Mouse (Mus musculus): ENCODE data around the gene Gm45799.
A peak's percentile ranks its signal among the peaks of the same experiment; 100 is the strongest.

The Gm45799 gene

DNA sequence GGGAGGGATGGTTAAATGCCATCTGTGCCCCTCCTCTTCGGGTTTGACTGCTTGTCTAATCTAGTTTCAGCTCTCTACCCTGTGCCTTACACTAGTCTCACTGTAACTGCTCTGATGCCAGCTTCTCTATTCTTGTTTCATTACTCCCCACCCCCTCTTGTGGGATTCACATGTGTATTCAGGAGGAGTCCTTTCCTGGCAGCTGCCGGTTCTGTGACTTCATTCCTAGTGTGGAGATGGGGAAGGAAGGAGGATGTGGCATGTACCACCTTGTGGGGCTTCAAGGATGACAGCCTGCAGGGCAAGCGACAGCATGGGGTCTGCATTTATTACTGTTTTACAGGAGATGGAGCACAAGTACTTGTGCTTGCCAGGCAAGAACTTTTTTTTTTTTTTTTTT is 1.6 kb downstream of the Gm45799 start:
- no peak for DNase-seq (ENCODE audit: low spot score in 2 of 2)

DNA sequence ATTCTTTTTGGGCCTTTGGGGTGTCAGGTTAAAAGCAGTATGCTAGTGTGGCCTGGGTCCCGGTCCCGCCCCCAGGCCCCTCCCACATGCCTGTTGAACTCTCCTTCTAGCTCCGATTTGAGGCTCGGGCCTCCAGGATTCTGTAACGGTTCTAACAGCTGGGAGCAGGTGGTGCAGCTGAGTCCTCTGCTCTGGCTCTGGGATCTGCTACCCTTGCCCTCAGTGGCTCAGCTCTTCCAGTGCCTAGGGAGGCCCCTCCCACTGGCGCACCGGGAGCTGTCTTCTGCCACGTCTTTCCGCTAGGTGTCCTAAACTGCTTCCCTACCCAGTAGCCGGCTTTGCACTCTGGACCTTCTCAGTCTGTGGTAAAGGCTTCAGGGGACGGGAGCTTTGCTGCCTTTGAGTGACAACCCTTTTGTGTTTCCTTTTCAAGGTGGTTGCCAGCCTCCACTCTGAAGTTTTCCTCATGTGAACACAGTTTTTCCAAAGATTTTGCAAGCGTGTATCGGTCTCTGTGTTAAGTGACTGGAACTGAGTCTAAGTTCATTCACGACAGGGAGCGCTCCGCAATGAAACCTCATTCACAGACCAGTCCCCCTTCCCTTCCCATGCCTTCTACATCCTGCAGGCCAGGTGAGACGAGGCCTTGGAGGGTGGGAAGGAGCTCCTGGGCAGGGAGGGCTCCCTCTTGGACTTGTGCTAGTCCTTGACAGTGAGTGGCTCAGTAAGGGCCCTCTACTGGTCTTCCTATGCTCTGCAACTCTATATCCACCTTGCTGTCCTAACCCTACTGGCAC is 10.5 kb downstream of the Gm45799 start, which contains the start of gene Dnhd1:
Dnhd1 (plus strand) TSS at position 189 of the 797 bp plus-strand sequence.
- peak; percentile 41 to 67 for DNase-seq (ENCODE audit: low spot score in 2 of 2)

DNA sequence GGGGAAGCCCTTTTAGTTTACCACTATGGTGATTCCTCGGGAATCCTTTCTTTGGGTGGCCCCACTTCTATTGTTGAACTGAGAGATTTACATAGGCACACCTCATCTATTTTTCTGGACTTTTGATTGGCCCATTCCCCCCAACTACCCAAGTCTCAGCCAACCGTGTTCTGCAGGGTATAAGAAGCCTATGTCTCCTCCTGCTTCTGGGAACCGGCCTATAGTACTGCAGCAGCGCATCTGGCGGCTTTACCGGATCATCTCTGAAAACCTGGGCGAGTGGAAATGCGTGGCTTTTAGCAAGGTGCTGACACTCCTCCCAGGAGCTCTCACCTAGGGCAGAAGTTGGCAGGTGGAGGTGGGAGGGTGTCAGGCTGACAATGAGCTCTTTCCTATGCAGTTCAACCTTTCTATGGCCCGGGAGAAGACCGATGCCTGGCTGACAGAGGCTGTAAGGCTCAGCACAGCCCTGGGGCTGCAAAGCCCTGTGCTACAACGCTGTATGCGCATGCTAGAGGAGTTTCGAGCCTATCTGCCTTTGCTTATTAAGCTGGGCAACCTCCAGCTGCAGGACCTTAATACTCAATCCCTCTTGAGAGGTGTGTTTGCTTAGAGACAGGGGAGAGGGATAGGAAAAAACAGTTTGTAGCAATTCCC is 45.3 kb downstream of the Gm45799 start:
- DNase-seq (ENCODE audit: low spot score in 2 of 2), result no peak

DNA sequence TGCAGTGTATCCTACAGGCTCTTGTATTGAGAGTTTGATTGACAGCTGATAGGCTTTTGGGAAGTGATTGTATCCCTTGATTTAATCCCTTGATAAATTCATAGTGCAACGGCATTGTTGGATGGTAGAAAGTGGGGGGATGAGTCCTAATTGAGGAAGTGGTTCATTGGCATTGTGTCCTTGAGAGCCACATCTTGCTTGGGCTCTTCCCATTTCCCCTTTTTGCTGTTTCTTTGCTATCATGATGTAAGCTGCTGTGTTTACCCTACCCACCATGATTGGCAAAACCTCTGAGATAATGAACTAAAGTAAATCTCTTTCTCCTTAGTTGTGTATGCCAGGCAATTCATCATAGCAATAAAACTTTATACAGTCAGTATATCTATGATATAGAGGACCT is 50.5 kb downstream of the Gm45799 start:
- no peak for DNase-seq (ENCODE audit: low spot score in 2 of 2)

DNA sequence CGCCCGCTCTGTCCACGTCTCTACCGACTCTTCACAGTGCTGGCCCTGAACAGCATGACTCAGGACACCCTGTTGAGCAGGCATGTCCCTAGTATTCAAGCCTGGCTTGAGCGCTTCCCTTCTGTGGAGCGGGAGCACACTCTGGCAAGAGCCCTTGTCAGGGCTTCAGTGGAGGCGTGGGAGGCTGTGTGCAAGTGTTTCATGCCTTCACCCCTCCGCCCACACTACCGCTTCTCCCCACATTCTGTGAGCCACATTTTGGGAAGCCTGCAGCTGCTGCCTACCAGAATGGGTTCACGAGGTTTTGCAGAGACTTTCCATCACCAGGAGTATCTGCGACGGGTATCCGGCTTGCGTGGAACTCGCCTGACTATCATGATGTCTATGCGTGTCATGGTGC is 62.8 kb downstream of the Gm45799 start:
- DNase-seq (ENCODE audit: low spot score in 2 of 2), result no peak

DNA sequence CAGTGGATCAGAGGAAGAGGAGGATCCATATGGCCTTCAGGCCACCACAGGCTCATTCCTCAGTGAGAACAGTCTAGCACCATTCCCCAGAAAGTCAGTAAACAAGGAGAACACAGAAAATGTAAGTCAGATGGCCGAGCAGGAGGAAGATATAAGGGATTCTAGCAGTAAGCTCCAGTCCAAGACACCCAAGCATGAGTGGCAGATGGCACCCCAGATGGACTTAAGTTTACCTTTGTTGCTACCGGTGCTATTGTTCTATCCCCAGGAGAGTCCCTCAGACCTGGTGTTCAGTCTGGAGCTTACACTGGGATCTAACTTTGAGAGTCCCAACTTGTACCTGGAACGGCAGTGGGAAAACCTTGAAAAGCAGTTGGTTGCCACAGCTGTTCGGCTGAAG is 63.5 kb downstream of the Gm45799 start:
- no peak for DNase-seq (ENCODE audit: low spot score in 2 of 2)

DNA sequence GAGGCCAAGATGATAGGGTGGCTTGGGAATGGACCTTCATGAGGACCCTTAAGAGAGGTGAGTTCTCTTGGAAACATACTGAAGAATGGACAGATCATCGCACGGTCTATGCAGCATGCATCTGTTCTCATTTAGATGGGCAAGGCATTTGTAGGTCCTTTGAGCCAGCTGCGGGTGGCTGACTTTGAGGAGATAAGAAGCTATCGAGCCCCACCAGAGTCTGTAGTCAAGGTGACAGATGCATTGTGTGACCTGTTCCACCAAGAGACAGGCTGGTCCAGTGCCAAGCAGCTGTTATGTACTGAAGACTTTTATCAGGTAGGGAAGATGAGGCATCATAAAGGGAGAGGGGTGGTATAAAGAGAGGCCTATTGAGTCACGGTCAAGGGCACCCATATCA is 68.4 kb downstream of the Gm45799 start:
- DNase-seq (ENCODE audit: low spot score in 2 of 2), result peak in 1 of 2 experiments; percentile 62

DNA sequence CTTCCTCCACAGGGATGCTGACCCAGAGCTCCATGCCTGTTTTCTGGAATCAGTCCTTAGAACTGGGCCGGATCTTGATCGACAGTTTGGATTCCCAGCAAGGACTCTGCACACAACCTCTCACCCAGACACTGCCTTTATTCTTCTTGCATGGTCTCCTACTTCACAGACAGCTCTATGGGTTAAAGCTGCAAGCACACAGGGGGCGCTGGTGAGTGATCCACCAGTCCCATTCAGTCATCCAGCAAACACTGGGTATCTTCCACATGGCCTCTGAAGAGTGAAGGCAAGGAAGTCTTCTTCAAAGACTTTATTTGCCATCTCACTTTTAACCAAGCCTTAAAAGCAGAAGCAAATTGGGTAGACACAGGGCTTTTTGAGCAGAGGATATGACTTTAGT is 75.0 kb downstream of the Gm45799 start:
- DNase-seq (ENCODE audit: low spot score in 2 of 2), result no peak

DNA sequence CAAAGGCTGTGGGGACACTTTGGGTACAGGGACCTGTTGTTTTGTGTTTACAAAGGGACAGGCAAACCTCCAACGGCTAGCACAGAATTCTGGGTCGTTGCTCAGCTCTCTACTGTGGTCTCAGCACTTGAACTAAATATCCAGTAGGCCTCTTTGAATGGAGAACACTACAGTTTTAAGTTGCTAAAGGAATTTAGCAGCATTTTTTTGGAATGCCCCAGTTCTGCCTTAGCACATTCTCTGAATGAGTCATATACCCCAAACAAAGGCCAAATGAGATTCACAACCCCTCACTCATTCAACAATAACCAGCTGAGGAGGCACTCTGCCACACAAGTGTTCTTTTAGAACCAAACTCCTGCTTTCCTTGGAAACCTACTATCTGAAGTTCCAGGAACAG is 81.6 kb downstream of the Gm45799 start:
- DNase-seq (ENCODE audit: low spot score in 2 of 2), result no peak

DNA sequence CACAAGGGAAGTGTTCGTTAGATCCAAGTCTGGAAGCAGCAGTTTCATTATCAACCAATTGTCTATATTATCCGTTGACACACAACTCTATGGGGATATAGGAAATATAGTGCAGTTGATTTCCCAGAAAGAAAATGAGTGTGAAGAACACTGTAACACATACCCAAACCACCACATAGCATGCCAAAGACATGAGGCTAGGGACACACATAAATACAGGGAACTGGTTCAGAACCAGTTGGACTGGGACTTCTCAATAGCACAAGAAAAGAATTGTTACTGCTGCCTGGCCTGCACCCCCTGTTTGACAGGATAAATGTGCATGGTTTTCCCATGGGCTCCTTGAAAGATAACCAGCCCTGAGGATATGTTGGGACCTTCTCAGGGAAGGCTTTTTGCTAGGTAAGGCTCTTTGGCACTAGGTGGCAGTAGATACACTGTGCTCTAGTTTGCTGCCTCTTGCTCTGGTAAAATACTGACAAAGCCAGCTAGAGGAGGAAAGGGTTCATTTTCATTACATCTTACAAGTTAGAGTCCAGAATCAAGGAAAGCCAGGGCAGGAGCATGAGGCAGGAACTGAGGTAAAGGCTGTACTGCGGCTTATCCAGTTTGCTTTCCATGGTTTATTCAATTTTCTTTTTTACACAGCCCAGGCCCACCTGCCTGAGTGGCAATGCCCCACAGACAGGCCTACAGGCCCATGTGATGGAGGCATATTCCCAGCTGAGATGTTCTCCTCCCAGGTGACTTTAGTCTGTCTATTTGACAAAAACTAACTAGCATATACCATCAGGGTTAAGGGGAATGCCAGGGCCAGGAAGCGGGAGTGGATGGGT is 86.0 kb downstream of the Gm45799 start:
- DNase-seq (ENCODE audit: low spot score in 2 of 2), result no peak

DNA sequence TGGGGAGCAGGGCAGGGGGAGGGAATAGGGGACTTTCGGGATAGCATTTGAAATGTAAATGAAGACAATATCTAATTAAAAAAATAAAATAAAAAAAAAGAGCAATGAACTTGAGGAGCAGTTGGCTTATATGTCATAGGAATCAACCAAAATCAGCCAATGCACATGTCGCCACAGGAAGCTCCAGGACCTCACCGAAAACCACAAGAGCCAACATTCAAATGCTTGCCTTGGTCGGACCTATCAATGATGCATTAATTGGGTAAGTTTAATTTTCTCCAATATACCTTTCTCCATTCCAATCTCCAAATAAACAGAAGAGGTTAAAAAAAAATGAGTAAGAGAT is 86.6 kb downstream of the Gm45799 start:
- DNase-seq (ENCODE audit: low spot score in 2 of 2), result no peak

DNA sequence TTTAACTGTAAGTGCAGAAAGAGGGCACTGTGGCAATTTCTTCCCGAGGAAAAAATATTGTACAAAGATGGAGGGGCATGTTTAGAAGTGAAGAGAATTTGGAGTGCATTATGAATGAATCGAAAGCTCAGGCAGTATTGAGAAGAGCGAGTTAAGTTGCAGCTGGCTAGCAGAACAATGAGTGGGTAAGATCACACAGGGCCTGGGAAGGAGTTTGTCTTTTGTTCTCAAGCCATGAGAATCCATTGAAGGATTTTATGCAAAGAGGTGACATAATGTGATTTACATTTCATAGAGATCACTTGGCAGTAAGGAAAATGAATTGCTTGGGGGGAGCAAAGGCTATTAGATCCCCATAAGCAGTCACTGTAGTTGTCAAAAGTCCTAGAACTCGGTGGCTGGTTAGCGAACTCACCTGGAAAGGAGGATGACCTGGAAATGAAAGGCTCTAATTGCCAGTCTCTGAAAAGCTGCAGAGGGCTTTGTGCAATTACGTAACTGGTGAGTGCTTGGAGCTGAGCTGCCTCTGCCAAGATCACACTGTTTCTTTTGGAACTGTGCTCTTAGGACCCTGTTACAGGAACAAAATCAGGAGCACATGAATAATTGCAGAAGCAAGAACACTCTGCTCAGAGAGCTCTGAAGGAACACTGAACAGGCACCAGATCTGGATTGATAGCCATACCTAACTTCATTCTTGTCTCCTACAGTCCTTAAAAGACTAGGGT is 88.5 kb downstream of the Gm45799 start:
- DNase-seq (ENCODE audit: low spot score in 2 of 2), result no peak

DNA sequence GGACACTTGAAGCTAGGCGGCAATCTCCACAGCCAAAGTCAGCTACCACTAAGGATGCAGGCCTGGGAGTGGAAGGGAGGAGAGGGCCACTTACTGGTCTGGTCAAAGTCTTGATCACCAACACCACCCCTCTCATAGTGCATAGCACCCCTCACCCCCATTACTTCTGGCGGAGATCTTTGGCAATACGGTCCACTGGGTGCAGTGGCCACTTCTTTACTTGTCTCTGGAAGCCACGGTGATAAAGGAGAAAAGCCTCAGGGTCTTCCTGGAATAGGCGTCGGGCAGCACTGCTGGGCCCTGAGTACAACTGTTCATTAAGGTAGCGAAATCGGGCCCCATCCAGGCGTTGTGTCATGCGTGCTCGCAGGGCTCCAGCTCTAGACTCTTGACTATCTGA is 93.5 kb downstream of the Gm45799 start:
- DNase-seq (ENCODE audit: low spot score in 2 of 2), result no peak
